Mouse (Mus musculus) Patski (cell line): Measurements from ENCODE around the gene Dnajb2. TPM values are rescaled to one million over a fixed set of nuclear protein-coding genes. Genes with fewer than 3 reads are reported as not detected.
A peak's percentile ranks its signal among the peaks of the same experiment; 100 is the strongest.

Experiments used
- ATAC-seq: fragments of 100-300 bp; one replicate; pipeline ENCODE4 v1.8.0; 2021
- CTCF ChIA-PET: fragments of 350-600 bp; sonication (Branson Sonifier 250); formaldehyde crosslinking; loops from one replicate; lab custom pipeline; 2022; ENCODE audit warnings: inconsistent platforms; lab: Charles Lee
- POLR2A ChIA-PET: fragments of 350-600 bp; sonication (Branson Sonifier 250); formaldehyde crosslinking; loops from one replicate; lab custom pipeline; 2022; ENCODE audit warnings: antibody characterized with exemption, inconsistent platforms; lab: Charles Lee
- DNase-seq: peaks from one replicate; pipeline ENCODE4 v3.0.0-alpha.2; 2011; ENCODE audit warnings: low read depth, low spot score
- H3K27me3 ChIP-seq: fragments of 371-371 bp; one replicate; pipeline ENCODE4 v1.5.1; 2021
- CTCF ChIP-seq: fragments of 100-300 bp; IDR thresholded peaks from one replicate; pipeline ENCODE4 v1.5.1; 2021
- in situ Hi-C: fragments of 300-500 bp; cut with MboI; formaldehyde crosslinking; loops from 3 replicates; pipeline ENCODE4 v1.11.1; 2018; ENCODE audit warnings: low pct_unique_long_range_greater_than_20kb, mixed read lengths
- polyA plus RNA-seq: library from polyadenylated mRNA; unstranded; gene quantifications from one replicate; pipeline ENCODE4 v1.2.3, GENCODE M21; 2021

Dnajb2 gene
- polyA plus RNA-seq, 1 experiment from 2014 or later: 54.1 TPM

DNA sequence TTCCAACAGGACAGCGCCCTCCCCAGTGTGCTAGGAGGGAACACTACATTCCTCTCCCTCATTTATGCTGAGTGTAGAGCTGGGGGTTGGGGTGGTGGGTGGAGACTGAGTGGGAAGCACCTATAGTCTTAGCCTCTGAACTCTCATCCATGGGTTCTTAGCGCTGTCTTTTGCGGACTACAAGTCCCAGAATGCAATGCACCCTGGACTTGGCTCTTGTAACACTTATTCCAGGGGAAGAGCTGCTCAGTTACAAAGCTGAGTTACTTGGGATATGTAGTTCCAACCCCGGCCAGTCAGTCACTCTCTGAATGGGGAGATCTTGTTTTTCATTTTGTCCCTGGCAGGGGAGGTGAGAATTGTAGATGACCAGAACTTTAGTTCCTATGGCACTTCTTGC is 8.6 kb downstream of the Dnajb2 start:
- ChIA-PET CTCF (no interaction called here), POLR2A (no interaction called here)
- H3K27me3 ChIP-seq: no peaks in the 10 kb centered on the region
- in situ Hi-C loops: no loop called here
- no peak for TF ChIP-seq CTCF
- ATAC-seq: no peak
- no peak for DNase-seq

DNA sequence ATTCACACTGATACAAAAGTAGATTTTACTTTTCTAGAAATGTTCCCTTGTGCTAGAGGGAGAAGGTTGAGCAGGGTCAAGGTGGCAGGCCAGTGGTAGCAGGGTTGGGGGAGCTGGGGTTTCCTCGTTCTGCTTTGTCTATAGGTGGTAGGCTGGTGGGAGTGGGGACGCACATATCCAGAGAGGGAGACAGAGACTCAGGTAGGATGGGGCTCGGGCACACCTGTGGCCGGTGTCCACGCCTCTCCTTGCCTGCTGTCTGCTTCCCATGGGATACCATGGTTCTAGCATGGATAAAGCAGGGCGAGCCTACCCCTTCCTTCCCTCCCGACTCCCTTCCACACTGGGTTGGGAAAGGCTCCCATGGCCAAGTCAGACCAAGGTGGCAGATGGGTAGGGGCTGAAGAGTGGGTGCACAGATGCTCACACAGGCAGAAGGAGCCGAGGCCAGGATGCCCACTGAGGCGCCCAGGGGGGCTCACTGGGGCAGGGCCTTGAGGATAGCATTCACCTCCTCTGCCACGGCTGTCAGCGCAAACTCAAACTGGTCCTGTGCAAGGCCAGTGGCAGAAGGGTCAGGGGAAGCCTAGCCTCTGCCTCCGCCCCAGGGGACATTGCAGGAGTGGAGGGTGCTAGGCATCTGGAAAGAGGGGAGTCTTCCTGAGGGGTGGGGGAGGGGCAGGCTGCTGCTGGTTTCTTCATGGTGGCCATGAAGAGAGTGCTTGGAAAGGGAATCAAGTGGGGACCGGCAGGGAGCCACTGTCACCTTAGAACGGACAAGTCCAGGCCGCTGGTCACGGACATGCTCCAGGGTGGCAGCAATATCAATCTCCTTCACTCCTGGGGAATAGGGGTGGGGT is 11.1 kb downstream of the Dnajb2 start:
- no peak for TF ChIP-seq CTCF
- H3K27me3 ChIP-seq: no peaks in the 10 kb centered on the region
- ChIA-PET POLR2A (interaction anchor here (1.5 to 2.0 kb wide), 2 partner anchors 11 kb away, joined by 5 to 11 read pairs; partner anchors contain the start of gene Dnajb2), CTCF (no interaction called here)
- ATAC-seq (no peak), DNase-seq (no peak)
- in situ Hi-C loops: no loop called here

DNA sequence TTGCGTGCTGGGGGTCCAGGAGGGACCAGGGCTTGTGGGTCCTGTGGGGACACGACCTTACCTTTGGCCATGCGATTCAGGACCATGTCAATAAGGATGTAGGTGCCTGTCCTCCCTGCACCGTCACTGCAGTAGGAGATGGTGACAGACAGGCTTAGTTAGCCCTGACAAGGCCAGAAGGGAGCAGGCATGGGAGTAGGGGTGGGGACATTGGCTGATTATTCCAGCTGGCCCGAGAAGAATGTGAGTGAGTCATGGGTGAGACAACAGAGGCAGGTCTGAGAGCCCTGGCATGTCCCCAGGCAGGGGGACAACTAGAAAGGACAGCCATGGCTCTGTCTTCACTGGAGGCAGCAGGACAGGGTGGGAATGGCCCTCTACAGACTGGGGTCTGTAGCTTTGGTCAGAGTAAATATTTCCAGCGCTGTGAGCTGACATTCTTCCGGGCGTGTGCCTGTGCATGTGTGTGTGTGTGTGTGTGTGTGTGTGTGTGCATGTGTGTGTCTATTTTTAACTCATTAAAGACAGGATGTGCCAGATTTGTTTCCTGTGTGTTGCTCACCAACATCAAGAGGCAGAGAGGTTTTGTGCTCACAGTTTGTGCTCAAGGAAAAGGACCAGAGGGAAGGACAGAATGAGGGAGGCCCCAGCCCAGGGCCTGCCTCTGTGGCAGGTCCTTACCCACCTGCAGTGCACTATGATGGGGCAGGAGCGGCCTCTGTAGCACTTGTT is 12.0 kb downstream of the Dnajb2 start:
- ChIA-PET CTCF (interaction anchor here (1.0 to 1.2 kb wide), 2 partner anchors 14 to 34 kb away, joined by 3 to 4 read pairs; no protein-coding TSS in a partner anchor), POLR2A (interaction anchor here (0.6 to 2.0 kb wide), 2 partner anchors 12 to 37 kb away, joined by 3 to 11 read pairs; partner anchors contain the start of genes Dnajb2, Glb1l and Stk16)
- DNase-seq: peak; percentile 57
- no peaks in the 10 kb centered on the region for H3K27me3 ChIP-seq
- peak; percentile 73 for ATAC-seq
- no peak for TF ChIP-seq CTCF
- in situ Hi-C loops: no loop called here

DNA sequence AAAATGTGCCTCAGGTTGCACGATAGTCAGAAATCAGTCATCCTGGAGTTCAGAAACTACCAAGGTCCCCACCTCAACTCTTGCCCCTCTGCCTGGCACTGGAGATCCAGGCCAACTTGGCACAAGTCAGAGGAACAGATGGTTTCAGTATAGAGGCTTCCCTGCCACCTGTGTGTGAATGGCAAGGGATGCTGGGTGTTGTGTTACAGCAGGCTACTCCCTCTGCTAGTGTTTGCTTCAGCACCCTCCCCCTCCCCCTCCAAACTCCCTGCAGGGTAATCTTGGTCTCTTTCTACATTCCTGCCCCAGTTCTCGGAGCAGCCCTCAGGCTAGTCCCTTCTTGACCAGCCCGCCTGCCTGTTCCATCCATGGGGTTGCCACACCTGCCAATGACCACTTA is 14.3 kb downstream of the Dnajb2 start:
- ChIA-PET CTCF (interaction anchor here (1.7 to 2.0 kb wide), 3 partner anchors 8 to 72 kb away, joined by 9 to 10 read pairs (median 9); partner anchors contain the start of gene Dnajb2), POLR2A (no interaction called here)
- no peaks in the 10 kb centered on the region for H3K27me3 ChIP-seq
- no peak for TF ChIP-seq CTCF
- DNase-seq (no peak), ATAC-seq (no peak)
- in situ Hi-C loops: loop anchor here (10.0 kb wide), 1 partner anchor 66 kb away; the partner anchor contains the start of gene Abcb6

DNA sequence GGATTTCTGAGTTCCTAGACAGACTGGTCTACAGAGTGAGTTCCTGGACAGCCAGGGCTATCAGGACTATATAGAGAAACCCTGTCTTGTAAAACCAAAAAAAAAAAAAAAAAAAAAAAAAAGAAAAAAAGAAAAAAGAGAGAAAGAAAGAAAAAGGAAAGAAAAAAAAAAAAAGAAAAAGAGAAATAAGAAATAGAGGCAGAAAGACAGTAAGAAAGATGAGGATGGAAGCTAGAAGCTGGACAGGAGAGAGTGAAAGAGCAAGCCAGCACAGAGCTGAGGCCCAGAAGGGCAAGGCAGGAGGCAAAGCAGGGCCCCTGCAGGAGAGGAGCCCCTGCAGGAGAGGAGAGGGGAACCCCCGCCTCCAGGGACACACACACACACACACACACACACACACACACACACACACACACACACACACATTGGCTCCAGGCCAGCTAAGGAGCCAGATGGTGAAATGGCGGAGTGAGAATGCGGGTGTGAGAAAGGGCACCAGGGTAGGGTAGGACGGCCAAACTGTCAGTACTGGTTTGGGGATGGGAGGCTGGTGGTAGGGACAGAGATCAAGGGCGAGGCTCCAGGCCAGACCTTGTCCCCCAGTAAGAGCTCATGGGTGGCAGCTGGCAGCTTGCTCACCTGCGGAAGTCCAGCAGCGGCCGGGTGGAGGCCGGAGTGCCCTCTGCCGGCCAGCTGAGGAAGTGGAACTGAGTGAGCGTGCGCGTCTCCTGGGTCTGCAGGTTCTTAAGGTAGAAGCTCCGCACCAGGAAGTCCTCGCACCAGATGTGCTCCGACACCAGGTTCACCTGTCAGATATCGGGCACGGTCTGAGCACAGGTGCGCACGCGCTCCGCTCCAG is 15.1 kb downstream of the Dnajb2 start:
- DNase-seq (no peak), ATAC-seq (no peak)
- in situ Hi-C loops: loop anchor here (10.0 kb wide), 1 partner anchor 67 kb away; the partner anchor contains the start of gene Abcb6
- no peak for TF ChIP-seq CTCF
- CTCF ChIA-PET: interaction anchor here (0.6 to 2.0 kb wide), 17 partner anchors 8 to 287 kb away, joined by 3 to 10 read pairs (median 3); partner anchors contain the start of genes Ankzf1, Atg9a, Dnajb2 and Tuba4a
- POLR2A ChIA-PET: interaction anchor here (0.5 to 1.1 kb wide), 2 partner anchors 70 to 113 kb away, joined by 3 to 11 read pairs; no protein-coding TSS in a partner anchor
- H3K27me3 ChIP-seq: no peaks in the 10 kb centered on the region

DNA sequence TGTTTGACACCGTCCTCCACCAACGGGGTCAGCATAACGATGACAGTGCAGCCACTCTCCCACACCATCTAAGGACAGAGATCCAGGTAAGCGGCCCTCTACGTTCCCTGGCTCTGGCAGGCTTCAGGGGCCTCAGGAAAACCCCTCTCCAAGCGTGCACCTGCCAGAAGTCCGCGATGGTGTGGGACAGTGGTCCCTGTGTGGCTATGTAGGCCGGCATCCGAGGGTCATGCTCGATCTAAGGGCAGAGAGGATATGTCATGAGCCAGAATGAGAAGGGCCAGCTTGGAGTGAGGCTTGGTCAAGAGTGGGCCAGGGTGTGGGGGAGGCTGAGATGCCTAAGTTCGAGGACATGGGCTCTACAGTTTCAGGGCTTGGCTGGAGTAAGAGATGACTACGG is 16.1 kb downstream of the Dnajb2 start:
- no peaks in the 10 kb centered on the region for H3K27me3 ChIP-seq
- ATAC-seq: no peak
- TF ChIP-seq CTCF: no peak
- ChIA-PET POLR2A (interaction anchor here (0.5 kb wide), 1 partner anchor 114 kb away, joined by 3 read pairs; no protein-coding TSS in a partner anchor), CTCF (interaction anchor here (1.0 to 2.0 kb wide), 14 partner anchors 9 to 201 kb away, joined by 3 to 10 read pairs (median 5); partner anchors contain the start of genes Ankzf1, Atg9a, Dnajb2 and Tuba4a)
- in situ Hi-C loops: loop anchor here (10.0 kb wide), 1 partner anchor 68 kb away; the partner anchor contains the start of gene Abcb6
- DNase-seq: no peak

DNA sequence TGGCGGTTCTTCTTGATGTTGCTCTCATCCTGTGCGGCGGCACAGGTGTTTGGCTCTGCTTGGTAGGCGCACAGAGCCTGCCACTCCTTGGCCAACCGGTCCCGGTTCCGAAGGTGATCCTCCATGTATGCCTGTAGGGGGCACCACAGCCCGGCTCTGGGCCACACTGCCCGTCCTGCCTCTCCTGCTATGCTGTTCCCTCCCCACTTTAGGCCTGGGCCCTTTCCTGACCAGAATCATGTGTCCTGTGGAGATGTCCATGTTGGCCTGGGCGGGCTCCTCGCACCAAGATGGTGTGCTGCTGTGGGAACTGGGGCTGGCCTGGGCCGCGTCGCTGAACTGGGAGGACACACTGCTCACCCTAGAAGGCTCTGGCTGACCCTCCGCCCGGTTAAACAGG is 16.8 kb downstream of the Dnajb2 start:
- TF ChIP-seq CTCF: no peak
- in situ Hi-C loops: loop anchor here (10.0 kb wide), 1 partner anchor 68 kb away; the partner anchor contains the start of gene Abcb6
- ATAC-seq: no peak
- no peak for DNase-seq
- CTCF ChIA-PET: interaction anchor here (1.1 to 1.4 kb wide), 3 partner anchors 83 to 201 kb away, joined by 3 to 4 read pairs (median 4); partner anchors contain the start of gene Nhej1
- POLR2A ChIA-PET: no interaction called here
- no peaks in the 10 kb centered on the region for H3K27me3 ChIP-seq

DNA sequence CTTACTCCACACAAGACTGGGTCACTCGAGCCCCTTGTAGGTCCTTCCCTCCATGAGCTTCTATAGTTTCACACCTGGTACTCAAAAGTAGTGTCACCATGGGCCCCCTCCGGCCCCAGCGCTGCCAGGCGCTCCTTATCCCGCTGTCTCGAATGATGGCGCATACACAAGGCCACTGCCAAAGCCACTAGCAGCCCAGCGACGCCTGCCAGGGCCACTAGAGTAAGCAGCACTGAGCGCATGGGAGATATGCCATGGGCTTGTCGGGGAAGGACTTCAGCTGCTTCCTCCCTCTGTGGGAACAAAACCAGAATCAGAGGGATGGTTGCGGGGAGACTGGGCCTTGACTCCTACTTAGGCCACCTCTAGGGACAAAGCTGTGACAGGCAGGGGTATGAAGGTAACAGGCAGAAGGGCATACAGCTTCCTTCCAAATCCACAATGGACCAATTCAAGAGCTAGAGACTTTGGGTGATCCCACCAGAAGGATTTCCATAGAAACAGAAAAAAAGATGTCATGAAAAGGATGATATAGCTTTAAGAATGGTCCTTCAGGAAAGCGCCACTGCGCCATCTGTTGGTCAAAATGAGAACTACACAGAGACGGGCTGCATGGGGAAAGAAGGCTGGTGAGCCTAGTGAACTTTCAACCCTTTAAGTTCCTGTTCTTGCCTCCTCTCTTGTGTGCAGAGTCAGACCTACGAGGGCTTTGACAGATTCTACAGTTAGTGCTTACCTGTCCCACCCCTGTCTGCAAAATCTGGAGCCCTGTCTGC is 17.8 kb downstream of the Dnajb2 start:
- TF ChIP-seq CTCF: no peak
- no peak for ATAC-seq
- in situ Hi-C loops: loop anchor here (10.0 kb wide), 1 partner anchor 69 kb away; the partner anchor contains the start of gene Abcb6
- ChIA-PET POLR2A (interaction anchor here (0.9 to 1.2 kb wide), 2 partner anchors 113 to 120 kb away, joined by 3 to 5 read pairs; partner anchors contain the start of gene Slc23a3), CTCF (interaction anchor here (0.6 to 1.5 kb wide), 17 partner anchors 9 to 332 kb away, joined by 3 to 6 read pairs (median 3); partner anchors contain the start of gene Nhej1)
- no peak for DNase-seq
- H3K27me3 ChIP-seq: no peaks in the 10 kb centered on the region
